8 mouse cellular contexts compared by ENCODE assay signal in the genomic region with DNA sequence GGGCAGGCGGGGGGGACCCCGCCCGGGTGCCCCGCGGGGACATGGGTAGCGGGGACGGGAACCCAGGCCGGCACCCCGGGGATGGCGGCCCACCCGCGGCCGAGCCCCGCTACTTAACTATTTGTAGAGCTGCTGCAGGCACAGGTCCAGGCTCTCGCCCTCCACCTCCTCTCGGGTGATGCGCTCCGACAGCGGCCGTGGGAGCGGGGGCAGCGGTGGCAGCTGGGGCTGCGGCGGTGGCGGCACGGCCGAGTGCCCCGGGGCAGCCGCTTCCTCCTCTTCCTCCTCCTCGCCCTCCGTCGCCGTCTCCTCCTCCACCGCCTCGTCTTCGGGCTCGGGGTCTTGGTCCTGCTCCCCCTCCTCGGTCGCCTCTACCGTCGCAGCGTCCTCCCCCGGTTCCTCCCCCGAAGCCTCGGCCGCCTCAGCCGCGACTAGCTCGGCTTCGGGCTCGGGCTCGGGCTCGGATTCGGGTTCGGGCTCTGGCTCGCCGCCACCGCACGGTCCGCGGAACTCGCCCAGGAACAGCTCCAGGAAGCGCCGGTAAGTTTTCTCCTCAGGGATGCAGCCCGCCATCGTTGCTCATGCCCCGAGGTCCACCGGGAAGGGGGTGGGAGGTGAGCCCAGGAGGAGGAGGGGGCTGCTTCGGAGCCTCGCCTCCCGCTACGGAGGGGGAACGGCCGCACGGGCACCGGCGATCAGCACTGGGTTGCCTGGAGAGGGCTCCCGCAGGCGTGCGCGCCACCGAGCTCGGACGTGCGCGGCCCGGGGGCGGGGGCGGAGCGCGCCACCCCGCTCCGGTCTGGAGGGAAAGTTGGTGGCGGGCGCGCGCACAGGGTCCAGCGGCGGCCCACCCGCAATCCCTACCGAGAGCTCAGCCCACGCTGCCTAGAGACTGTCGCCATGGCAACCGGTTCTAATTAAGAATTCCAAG. TPM values are rescaled to one million over a fixed set of nuclear protein-coding genes. Genes with fewer than 3 reads are reported as not detected.
DNase-seq lines count a peak whose midpoint lies in the region; ATAC-seq and TF ChIP-seq lines count a peak whose summit lies in the region.

Gene Ppm1e, minus strand, starts transcription at position 693 of the 931 bp plus-strand sequence.

- no peaks in the 10 kb centered on the region for H3K27me3 ChIP-seq in MEL (ENCODE audit: control insufficient read depth in 1 of 2, insufficient read depth in 2 of 2, low read length in 2 of 2)
- no peaks in the 10 kb centered on the region for H3K27me3 ChIP-seq in hindbrain, embryonic 11.5 days (ENCODE audit: control insufficient read depth, insufficient read depth, low read length)
- peaks cover 33% of the 10 kb centered on the region; the same call in 1 of the 2 replicates for H3K27me3 ChIP-seq in lung, postnatal 0 days (replicated peaks; ENCODE audit: insufficient read depth, low read length)

- H3K9ac ChIP-seq in MEL (ENCODE audit: control insufficient read depth, low read depth, low read length, poor library complexity, severe bottlenecking): peak within 1 kb of the TSS; percentile 80
- peak within 1 kb of the TSS; percentile 80 for H3K9ac ChIP-seq in hindbrain, embryonic 11.5 days (ENCODE audit: low read depth, low read length)
- 0 out of 2 replicates have a peak within 1 kb of the TSS, but pooled peaks have one; percentile 19 for H3K9ac ChIP-seq in lung, postnatal 0 days (replicated peaks; ENCODE audit: low read depth)

- WGBS in hindbrain, embryonic 11.5 days: under 1% methylated on average over 94 of the region's 104 CpGs
- 2% methylated on average over 68 of the region's 104 CpGs for WGBS in lung, postnatal 0 days

- peak; percentile 91 for DNase-seq in MEL (ENCODE audit: low read depth, low spot score)
- peak; percentile 75 for DNase-seq in cerebellum, adult 9-11 months
- DNase-seq in frontal cortex, adult 2 months (ENCODE audit: extremely low spot score in 1 of 2, low spot score in 1 of 2): peak; percentile 73 to 83
- peak; percentile 96 for DNase-seq in hindbrain, embryonic 11.5 days (ENCODE audit: low spot score)
- DNase-seq in layer of hippocampus, postnatal 10 days (ENCODE audit: low spot score in 2 of 2): peak; percentile 87 to 93
- DNase-seq in lung, postnatal 0 days (ENCODE audit: low spot score): peak; percentile 67
- peak; percentile 86 for DNase-seq in ovary, postnatal 36 days (ENCODE audit: low spot score)
- DNase-seq in thymus, postnatal 14 days: peak; percentile 86

- no peak for TF ChIP-seq RAD21 in MEL (IDR thresholded peaks at IDR 0.05; ENCODE audit: low read depth, low read length)

- peak within 1 kb of the TSS; percentile 82 to 97 for H3K4me3 ChIP-seq in MEL (ENCODE audit: control insufficient read depth in 1 of 2, insufficient read depth in 1 of 2, low read depth in 2 of 2, low read length in 2 of 2)
- H3K4me3 ChIP-seq in hindbrain, embryonic 11.5 days (ENCODE audit: low read depth, low read length): peak within 1 kb of the TSS; percentile 67
- H3K4me3 ChIP-seq in lung, postnatal 0 days (ENCODE audit: low read depth, low read length): peak within 1 kb of the TSS; percentile 74

- H3K9me3 ChIP-seq in MEL (replicated peaks; ENCODE audit: insufficient read depth, low read length): no peaks in the 10 kb centered on the region
- no peaks in the 10 kb centered on the region for H3K9me3 ChIP-seq in hindbrain, embryonic 11.5 days (ENCODE audit: control insufficient read depth, low read length)
- H3K9me3 ChIP-seq in lung, postnatal 0 days (ENCODE audit: low read length): no peaks in the 10 kb centered on the region

- ATAC-seq in hindbrain, embryonic 11.5 days (ENCODE audit: low FRiP score): peak; percentile 95
- ATAC-seq in lung, postnatal 0 days: peak; percentile 91

- no peak for TF ChIP-seq EP300 in MEL (IDR thresholded peaks at IDR 0.05; ENCODE audit: low read depth in 1 of 2, low read length in 2 of 2)
- no peak for TF ChIP-seq EP300 in lung, postnatal 0 days (IDR thresholded peaks at IDR 0.05)

- TF ChIP-seq CTCF in MEL (IDR thresholded peaks at IDR 0.05 in 2 of 3, conservative IDR thresholded peaks at IDR 0.05 in 1 of 3; ENCODE audit: control insufficient read depth in 1 of 3, insufficient read depth in 1 of 3, low read depth in 2 of 3, low read length in 3 of 3, poor library complexity in 1 of 3, severe bottlenecking in 1 of 3): no peak
- TF ChIP-seq CTCF in lung, postnatal 0 days (IDR thresholded peaks at IDR 0.05): no peak

- TF ChIP-seq POLR2A in MEL (IDR thresholded peaks at IDR 0.05; ENCODE audit: control insufficient read depth in 1 of 2, insufficient read depth in 1 of 2, low read depth in 1 of 2, low read length in 2 of 2, poor library complexity in 1 of 2): peak; percentile 55 to 81; a peak in 2 of 4 replicates

- H3K4me2 ChIP-seq in hindbrain, embryonic 11.5 days (replicated peaks; ENCODE audit: low read depth, low read length): peak within 1 kb of the TSS; percentile 86
- H3K4me2 ChIP-seq in lung, postnatal 0 days (replicated peaks; ENCODE audit: low read depth, low read length): peak within 1 kb of the TSS; percentile 99

- H3K79me2 ChIP-seq in MEL (ENCODE audit: control insufficient read depth, insufficient read depth, low read length, poor library complexity): peaks cover 5% of the 10 kb centered on the region; the same call in 1 of the 2 replicates

- peaks cover 2% of the 10 kb centered on the region in 2 experiments; a peak in 2 of 4 replicates for H3K4me1 ChIP-seq in MEL (ENCODE audit: control insufficient read depth in 1 of 2, insufficient read depth in 2 of 2, low read length in 2 of 2)
- no peaks in the 10 kb centered on the region for H3K4me1 ChIP-seq in hindbrain, embryonic 11.5 days (replicated peaks; ENCODE audit: control insufficient read depth, insufficient read depth, low read length)
- H3K4me1 ChIP-seq in lung, postnatal 0 days (ENCODE audit: insufficient read depth, low read depth, low read length): peaks cover 9% of the 10 kb centered on the region

- H3K36me3 ChIP-seq in MEL (ENCODE audit: control insufficient read depth in 1 of 2, insufficient read depth in 2 of 2, low read length in 2 of 2): peaks cover 0 to 13% of the 10 kb centered on the region in 2 experiments; a peak in 2 of 4 replicates
- no peaks in the 10 kb centered on the region for H3K36me3 ChIP-seq in hindbrain, embryonic 11.5 days (ENCODE audit: control insufficient read depth, insufficient read depth, low read length)
- H3K36me3 ChIP-seq in lung, postnatal 0 days (ENCODE audit: insufficient read depth, low read length): no peaks in the 10 kb centered on the region

- peak within 1 kb of the TSS; percentile 12 for H3K27ac ChIP-seq in MEL (ENCODE audit: control insufficient read depth, low read depth, low read length)
- H3K27ac ChIP-seq in hindbrain, embryonic 11.5 days (ENCODE audit: low read depth, low read length): peak within 1 kb of the TSS; percentile 80
- no peak within 1 kb of the TSS for H3K27ac ChIP-seq in lung, postnatal 0 days (ENCODE audit: low read length)

TF ChIP-seq in MEL, 35 proteins besides CTCF, POLR2A, EP300 and RAD21 (continues in another document):
- TF ChIP-seq ELF1 (IDR thresholded peaks at IDR 0.05; ENCODE audit: low read depth, low read length): peak; percentile 20; the same call in 1 of the 2 replicates
- TF ChIP-seq MXI1 (IDR thresholded peaks at IDR 0.05; ENCODE audit: low read depth, low read length): peak; percentile 54
- TF ChIP-seq NELFE (IDR thresholded peaks at IDR 0.05; ENCODE audit: low read depth, low read length): peak; percentile 55
- no peak for TF ChIP-seq ZNF384 (IDR thresholded peaks at IDR 0.05; ENCODE audit: low read depth, low read length)
- no peak for TF ChIP-seq SMC3 (IDR thresholded peaks at IDR 0.05; ENCODE audit: low read depth, low read length)
- TF ChIP-seq HCFC1 (IDR thresholded peaks at IDR 0.05; ENCODE audit: low read depth, low read length): 0 out of 2 replicates have a peak, but pooled peaks have one; percentile 48
- no peak for TF ChIP-seq TBP (IDR thresholded peaks at IDR 0.05; ENCODE audit: low read depth, low read length)
- no peak for TF ChIP-seq USF2 (IDR thresholded peaks at IDR 0.05; ENCODE audit: borderline replicate concordance in 1 of 2, insufficient read depth in 1 of 2, low read depth in 1 of 2, low read length in 2 of 2)
- no peak for TF ChIP-seq ZMIZ1 (IDR thresholded peaks at IDR 0.05; ENCODE audit: low read depth, low read length)
- TF ChIP-seq TAL1 (IDR thresholded peaks at IDR 0.05; ENCODE audit: low read length): no peak
- TF ChIP-seq CHD1 (IDR thresholded peaks at IDR 0.05; ENCODE audit: low read depth, low read length): no peak
- no peak for TF ChIP-seq GABPA (IDR thresholded peaks at IDR 0.05; ENCODE audit: low read depth, low read length)
- TF ChIP-seq CHD2 (IDR thresholded peaks at IDR 0.05; ENCODE audit: low read length): no peak
- TF ChIP-seq NRF1 (IDR thresholded peaks at IDR 0.05; ENCODE audit: insufficient read depth, low read depth, low read length, poor library complexity, severe bottlenecking): peak; percentile 56; the same call in 1 of the 2 replicates
- no peak for TF ChIP-seq MYB (IDR thresholded peaks at IDR 0.05; ENCODE audit: low read depth, low read length)
- TF ChIP-seq JUND (IDR thresholded peaks at IDR 0.05; ENCODE audit: low read depth, low read length): no peak
- no peak for TF ChIP-seq POLR2AphosphoS2 (IDR thresholded peaks at IDR 0.05; ENCODE audit: low read length)
- TF ChIP-seq ZKSCAN1 (IDR thresholded peaks at IDR 0.05; ENCODE audit: low read depth, low read length): no peak
- TF ChIP-seq GATA1 (IDR thresholded peaks at IDR 0.05; ENCODE audit: low read depth, low read length): no peak
- TF ChIP-seq MAZ (IDR thresholded peaks at IDR 0.05; ENCODE audit: low read depth, low read length): peak; percentile 79
- TF ChIP-seq SIN3A (IDR thresholded peaks at IDR 0.05; ENCODE audit: low read length): peak; percentile 80
- peak; percentile 10; the same call in 1 of the 2 replicates for TF ChIP-seq MAX (IDR thresholded peaks at IDR 0.05; ENCODE audit: low read length)
- 0 out of 2 replicates have a peak, but pooled peaks have one; percentile 37 for TF ChIP-seq E2F4 (IDR thresholded peaks at IDR 0.05; ENCODE audit: borderline replicate concordance, low read depth, low read length)
- no peak for TF ChIP-seq MEF2A (IDR thresholded peaks at IDR 0.05; ENCODE audit: extremely low read depth, insufficient replicate concordance, low read depth, low read length, poor library complexity, severe bottlenecking)
- no peak for TF ChIP-seq MAFK (IDR thresholded peaks at IDR 0.05; ENCODE audit: borderline replicate concordance, low read depth, low read length)

RNA-seq across cellular contexts. Expression of gene Ppm1e, which starts in this region (rescaled TPM):
- total RNA-seq in MEL (2012; rRNA removed): 1.3 TPM in 2 replicates
- 1 to 10 TPM in 1 of 2 experiments, not detected in 1; 2.8 TPM for polyA plus RNA-seq in MEL (2012; ENCODE audit: insufficient read depth in 1 of 2, insufficient read length in 2 of 2, low read depth in 1 of 2, low replicate concordance in 2 of 2, missing spikeins in 1 of 2)
- 131 and 144 TPM in 2 replicates for polyA plus RNA-seq in frontal cortex, adult 2 months (2012; rRNA removed)
- 15.1 and 15.7 TPM in 2 replicates for polyA plus RNA-seq in hindbrain, embryonic 11.5 days (2014; fragmentation: Nextera tagmentation; extraction: Ambion mirVana)
- total RNA-seq in layer of hippocampus, postnatal 10 days (2021): 100 to 1,000 TPM; 251 to 257 TPM
- 0.64 and 1.2 TPM in 2 replicates for polyA plus RNA-seq in lung, postnatal 0 days (2015; fragmentation: Nextera tagmentation; extraction: Ambion mirVana)

Comparison
In these comparisons a context has a peak if more than half of its experiments do, and no peak if none do; other contexts are left out.
1. RNA of gene Ppm1e (total RNA-seq): 251 to 257 TPM in layer of hippocampus, postnatal 10 days; 1.3 TPM in MEL; every median in the first group is over 100 times any median in the second.
2. H3K9ac ChIP-seq: peak in every context shown above with its lines; median percentile 80 in MEL; 80 in hindbrain, embryonic 11.5 days; 19 in lung, postnatal 0 days.
3. Peak in every context shown above with its lines, with median percentiles within 50 percentile points of each other: DNase-seq and H3K4me3 ChIP-seq.